Mouse (Mus musculus): ENCODE data around the gene Cldn3.

DNA sequence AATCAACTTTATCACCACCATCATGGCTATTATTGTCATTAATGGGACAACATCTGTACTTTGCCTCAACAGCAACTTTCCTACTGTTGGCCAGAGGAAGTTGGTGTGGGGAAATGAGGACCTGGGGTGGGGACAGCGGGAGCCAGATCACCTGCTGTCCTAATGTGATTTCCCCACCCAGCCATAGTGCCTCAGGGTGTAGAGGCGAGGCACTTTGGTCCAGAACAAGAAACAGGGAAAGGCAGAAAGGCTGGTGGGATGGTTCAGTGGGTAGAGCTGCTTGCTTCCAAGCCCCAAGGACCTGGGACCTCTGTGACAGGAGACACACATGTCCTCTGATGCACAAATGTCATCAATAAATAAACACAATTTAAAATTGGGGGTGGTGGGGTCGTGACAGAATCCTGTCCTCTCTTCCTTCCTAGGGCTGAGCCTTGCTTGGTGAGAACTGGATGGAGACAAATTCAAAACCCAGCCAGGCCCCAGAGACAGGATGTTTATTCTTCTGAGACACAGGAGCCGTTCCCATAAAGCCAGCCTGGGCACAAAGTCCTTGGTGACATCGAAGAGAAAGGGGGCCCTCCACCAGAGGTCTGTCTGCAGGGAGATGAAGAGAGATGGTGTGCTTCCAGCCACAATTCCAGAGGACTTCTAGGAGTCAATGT is 38.5 kb upstream of the Cldn3 start:
- TF ChIP-seq POLR2A (IDR thresholded peaks at IDR 0.05; ENCODE audit: borderline replicate concordance, extremely low read depth, insufficient read depth, insufficient read length, poor library complexity, severe bottlenecking): no peak
- TF ChIP-seq CTCF (IDR thresholded peaks at IDR 0.05; ENCODE audit: borderline replicate concordance, extremely low read depth, insufficient read depth, insufficient read length): no peak

Measured in brain, embryonic 14.5 days (tissue).